Mouse (Mus musculus) thymus, adult 2 months (tissue): ENCODE results near the gene Gm21992. TPM values are rescaled to one million over a fixed set of nuclear protein-coding genes. Genes with fewer than 3 reads are reported as not detected.

Experiments used
- DNase-seq: peaks from one replicate; pipeline ENCODE4 v3.0.0; 2021
- H3K27ac ChIP-seq: fragments of 200-500 bp; 2 replicates; pipeline ENCODE4 v1.5.1; 2012; ENCODE audit warnings: low read length, control low read depth; ENCODE audit not compliant: control insufficient read depth, insufficient read depth
- H3K27me3 ChIP-seq: fragments of 200-500 bp; 2 replicates; pipeline ENCODE4 v1.6.1; 2012; ENCODE audit warnings: mild to moderate bottlenecking, low read length, moderate library complexity, mixed read lengths; ENCODE audit not compliant: control insufficient read depth, insufficient read depth
- H3K36me3 ChIP-seq: fragments of 200-500 bp; 2 replicates; pipeline ENCODE4 v1.6.1; 2012; ENCODE audit warnings: mild to moderate bottlenecking, low read length, moderate library complexity; ENCODE audit not compliant: control insufficient read depth, insufficient read depth
- H3K4me1 ChIP-seq: fragments of 200-500 bp; replicated peaks from 2 replicates; pipeline ENCODE4 v1.6.1; 2012; ENCODE audit warnings: low read length; ENCODE audit not compliant: control insufficient read depth, insufficient read depth
- H3K4me3 ChIP-seq: fragments of 200-500 bp; 2 replicates; pipeline ENCODE4 v1.5.1; 2012; ENCODE audit warnings: mild to moderate bottlenecking, low read length, control low read depth, moderate library complexity; ENCODE audit not compliant: control insufficient read depth, insufficient read depth
- CTCF ChIP-seq: fragments of 200-500 bp; IDR thresholded peaks from 2 replicates; pipeline ENCODE4 v1.5.1; 2012; ENCODE audit warnings: mild to moderate bottlenecking, control low read depth, low read length, moderate library complexity, borderline replicate concordance; ENCODE audit not compliant: control insufficient read depth, poor library complexity, insufficient read depth; ENCODE audit errors: extremely low read depth
- POLR2A ChIP-seq: fragments of 200-500 bp; IDR thresholded peaks from 2 replicates; pipeline ENCODE4 v1.6.1; 2012; ENCODE audit warnings: mild to moderate bottlenecking, low read length, control low read depth, moderate library complexity; ENCODE audit not compliant: control insufficient read depth, poor library complexity, insufficient read depth; ENCODE audit errors: extremely low read depth
- WGBS: fragments of 180-500 bp; shearing (Covaris S2); methylation state at CpG from one replicate; pipeline ENCODE4 v1.1.7; 2018; 5-methylcytosine and 5-hydroxymethylcytosine counted together
- polyA plus RNA-seq: library from polyadenylated mRNA; depleted of rRNA; stranded (reverse); fragments of >200 nt; gene quantifications from 2 replicates; pipeline ENCODE4 v1.2.3, GENCODE M21; 2012

The Gm21992 gene
- polyA plus RNA-seq, 1 experiment = 56.3 TPM

GRCm38 (mm10) chr19:4749975-4750374, 61.4 kb downstream of the Gm21992 start:
- 86% methylated on average over 6 of the region's 6 CpGs for WGBS
- H3K4me1 ChIP-seq = no peaks in the 10 kb centered on the region
- TF ChIP-seq POLR2A (no peak), CTCF (no peak)
- H3K27ac ChIP-seq = no peak overlapping the region
- H3K27me3 ChIP-seq = no peaks in the 10 kb centered on the region
- no peak overlapping the region for H3K4me3 ChIP-seq
- no peaks in the 10 kb centered on the region for H3K36me3 ChIP-seq
- no peak for DNase-seq

- Histone ChIP-seq H3K4me1 (no peaks in the 10 kb centered on the region), H3K36me3 (no peaks in the 10 kb centered on the region), H3K27me3 (no peaks in the 10 kb centered on the region), H3K27ac (no peak overlapping the region), H3K4me3 (no peak overlapping the region)
- DNase-seq = no peak
- WGBS = 90% methylated on average over 10 of the region's 10 CpGs
- TF ChIP-seq CTCF = no peak
- TF ChIP-seq POLR2A = no peak
Observed at GRCm38 (mm10) chr19:4748493-4748892, 62.9 kb downstream of the Gm21992 start.

- TF ChIP-seq CTCF (no peak), POLR2A (no peak)
- Histone ChIP-seq H3K4me3 (no peak overlapping the region), H3K27ac (no peak overlapping the region), H3K36me3 (no peaks in the 10 kb centered on the region), H3K4me1 (no peaks in the 10 kb centered on the region), H3K27me3 (no peaks in the 10 kb centered on the region)
- DNase-seq = no peak
- 95% methylated on average over 9 of the region's 9 CpGs for WGBS
Observed at GRCm38 (mm10) chr19:4747631-4748312, 63.6 kb downstream of the Gm21992 start.

DNA sequence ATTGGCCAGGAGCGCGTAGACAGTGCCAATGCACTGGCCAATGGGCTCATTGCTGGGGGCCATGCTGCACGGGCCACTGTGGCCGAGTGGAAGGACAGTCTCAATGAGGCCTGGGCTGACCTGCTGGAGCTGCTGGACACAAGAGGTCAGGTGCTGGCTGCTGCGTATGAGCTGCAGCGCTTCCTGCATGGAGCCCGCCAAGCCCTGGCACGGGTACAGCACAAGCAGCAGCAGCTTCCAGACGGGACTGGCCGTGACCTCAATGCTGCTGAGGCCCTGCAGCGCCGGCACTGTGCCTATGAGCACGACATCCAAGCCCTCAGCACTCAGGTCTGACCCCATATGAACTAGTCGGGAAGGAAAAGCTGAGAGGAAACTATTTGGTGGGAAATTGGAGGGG, 64.8 kb downstream of the Gm21992 start:
- WGBS = 90% methylated on average over 14 of the region's 14 CpGs
- H3K27me3 ChIP-seq = no peaks in the 10 kb centered on the region
- H3K27ac ChIP-seq = no peak overlapping the region
- H3K4me1 ChIP-seq = no peaks in the 10 kb centered on the region
- no peak overlapping the region for H3K4me3 ChIP-seq
- H3K36me3 ChIP-seq = no peaks in the 10 kb centered on the region
- no peak for TF ChIP-seq CTCF
- no peak for TF ChIP-seq POLR2A
- no peak for DNase-seq

GRCm38 (mm10) chr19:4745681-4746080, 65.7 kb downstream of the Gm21992 start:
- no peak for DNase-seq
- H3K27ac ChIP-seq = no peak overlapping the region
- H3K27me3 ChIP-seq = no peaks in the 10 kb centered on the region
- WGBS = 93% methylated on average over 10 of the region's 10 CpGs
- no peak overlapping the region for H3K4me3 ChIP-seq
- no peaks in the 10 kb centered on the region for H3K36me3 ChIP-seq
- H3K4me1 ChIP-seq = no peaks in the 10 kb centered on the region
- TF ChIP-seq CTCF = no peak
- no peak for TF ChIP-seq POLR2A

DNA sequence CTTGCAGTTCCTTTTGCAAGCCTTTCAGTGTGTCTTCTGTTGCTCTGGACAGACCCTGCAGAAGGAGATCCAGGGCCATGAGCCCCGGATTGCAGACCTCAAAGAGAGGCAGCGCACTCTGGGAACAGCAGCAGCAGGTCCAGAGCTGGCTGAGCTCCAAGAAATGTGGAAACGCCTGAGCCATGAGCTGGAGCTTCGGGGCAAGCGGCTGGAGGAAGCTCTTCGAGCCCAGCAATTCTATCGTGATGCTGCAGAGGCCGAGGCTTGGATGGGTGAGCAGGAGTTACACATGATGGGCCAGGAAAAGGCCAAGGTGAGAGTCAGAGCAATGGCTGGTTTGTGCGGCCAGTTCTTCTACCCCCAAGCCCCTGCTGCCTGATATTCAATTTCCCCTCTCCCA, 66.4 kb downstream of the Gm21992 start:
- no peak overlapping the region for H3K27ac ChIP-seq
- no peaks in the 10 kb centered on the region for H3K36me3 ChIP-seq
- DNase-seq = no peak
- H3K4me3 ChIP-seq = no peak overlapping the region
- no peaks in the 10 kb centered on the region for H3K4me1 ChIP-seq
- H3K27me3 ChIP-seq = no peaks in the 10 kb centered on the region
- WGBS = 78% methylated on average over 9 of the region's 9 CpGs
- TF ChIP-seq POLR2A = no peak
- TF ChIP-seq CTCF = no peak

DNA sequence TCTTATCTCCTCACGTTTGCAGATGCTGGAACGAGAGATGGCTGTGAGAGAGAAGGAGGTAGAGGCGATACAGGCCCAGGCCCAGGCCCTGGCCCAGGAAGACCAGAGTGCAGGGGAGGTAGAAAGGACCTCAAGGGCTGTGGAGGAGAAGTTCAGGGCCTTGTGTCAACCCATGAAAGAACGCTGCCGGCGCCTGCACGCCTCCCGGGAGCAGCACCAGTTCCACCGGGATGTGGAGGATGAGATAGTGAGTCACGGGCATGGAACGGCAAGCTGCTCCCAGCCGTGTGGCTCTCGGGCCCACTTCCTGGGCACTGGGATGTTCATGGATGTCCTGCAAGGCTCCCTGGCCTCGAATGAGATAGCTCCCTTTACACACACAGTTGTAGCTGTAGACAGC, 67.4 kb downstream of the Gm21992 start:
- Histone ChIP-seq H3K36me3 (no peaks in the 10 kb centered on the region), H3K4me1 (no peaks in the 10 kb centered on the region), H3K4me3 (no peak overlapping the region), H3K27me3 (no peaks in the 10 kb centered on the region), H3K27ac (no peak overlapping the region)
- no peak for DNase-seq
- TF ChIP-seq POLR2A = no peak
- TF ChIP-seq CTCF = no peak
- 84% methylated on average over 14 of the region's 14 CpGs for WGBS
